10 mouse cellular contexts compared by ENCODE assay signal in the genomic region with DNA sequence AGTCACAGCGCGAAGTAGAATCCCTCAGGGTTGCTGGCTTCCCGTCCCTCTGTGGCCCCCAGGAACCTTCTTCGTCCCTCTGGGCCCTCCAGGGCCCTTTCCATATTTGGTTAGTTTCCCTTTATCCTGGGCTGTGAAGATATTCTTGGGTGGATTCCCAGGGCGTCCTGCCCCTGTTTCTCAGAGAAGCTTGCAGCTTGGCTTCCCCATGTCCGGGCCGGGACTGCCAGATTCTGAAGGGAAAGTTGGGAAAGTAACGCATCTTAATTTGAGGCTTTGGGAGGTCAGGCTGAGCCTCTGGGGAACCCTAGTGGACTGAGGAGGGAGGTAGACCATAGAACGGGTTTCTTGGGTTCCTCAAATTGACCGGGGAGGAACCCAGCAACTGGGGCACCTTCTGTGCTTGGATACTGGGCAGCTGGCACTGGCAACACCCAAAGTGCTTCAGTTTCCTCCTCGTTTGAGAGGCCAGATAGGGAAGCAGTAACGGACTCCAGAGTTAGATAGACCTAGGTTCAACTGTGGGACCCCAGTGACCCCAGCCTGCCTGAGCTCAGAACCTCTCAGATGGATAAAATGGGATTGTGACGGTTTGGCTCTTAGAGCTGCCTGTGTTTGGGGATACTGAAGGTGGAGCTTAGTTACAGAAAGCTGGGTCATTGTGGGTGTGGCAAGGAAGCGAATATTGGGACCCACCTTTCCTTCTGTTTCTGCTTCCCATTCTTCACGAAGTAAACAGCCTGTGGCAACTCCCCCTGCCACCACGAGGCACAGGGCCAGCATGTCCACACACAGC. TPM values are rescaled to one million over a fixed set of nuclear protein-coding genes. Genes with fewer than 3 reads are reported as not detected.
DNase-seq lines count a peak whose midpoint lies in the region; ATAC-seq and TF ChIP-seq lines count a peak whose summit lies in the region.
"Had no signal": no experiment of that assay in that cellular context is flagged by ENCODE, and none has a peak within 500 bp of the region (broad histone marks: within the 10 kb centered on the region; RNA-seq: fewer than 3 reads in every experiment).

No protein-coding gene starts in this region.

- no peak overlapping the region for H3K4me2 ChIP-seq in forebrain, embryonic 15.5 days (replicated peaks)
- H3K4me2 ChIP-seq in heart, embryonic 13.5 days = peak overlapping the region; percentile 75; the same call in 1 of the 2 replicates
- no peak overlapping the region for H3K4me2 ChIP-seq in lung, embryonic 14.5 days
- no peak overlapping the region for H3K4me2 ChIP-seq in forebrain, embryonic 14.5 days (ENCODE audit: low read length)
- H3K4me2 ChIP-seq: hindbrain, embryonic 14.5 days had no signal

- no peak for TF ChIP-seq CTCF in lung, embryonic 14.5 days (IDR thresholded peaks at IDR 0.05; ENCODE audit: low read depth)

- H3K27me3 ChIP-seq in forebrain, embryonic 10.5 days (ENCODE audit: poor library complexity, severe bottlenecking) = no peaks in the 10 kb centered on the region; the same call in 1 of the 2 replicates
- no peaks in the 10 kb centered on the region for H3K27me3 ChIP-seq in forebrain, embryonic 15.5 days
- no peaks in the 10 kb centered on the region; the same call in 1 of the 2 replicates for H3K27me3 ChIP-seq in heart, embryonic 13.5 days (replicated peaks)
- no peaks in the 10 kb centered on the region for H3K27me3 ChIP-seq in lung, embryonic 14.5 days (ENCODE audit: insufficient read depth, low read length)
- no peaks in the 10 kb centered on the region for H3K27me3 ChIP-seq in forebrain, embryonic 14.5 days (replicated peaks; ENCODE audit: control insufficient read depth, insufficient read depth, low read length)

- H3K36me3 ChIP-seq in forebrain, embryonic 10.5 days (replicated peaks) = no peaks in the 10 kb centered on the region
- H3K36me3 ChIP-seq in forebrain, embryonic 15.5 days = no peaks in the 10 kb centered on the region
- no peaks in the 10 kb centered on the region for H3K36me3 ChIP-seq in heart, embryonic 13.5 days
- no peaks in the 10 kb centered on the region for H3K36me3 ChIP-seq in lung, embryonic 14.5 days (ENCODE audit: insufficient read depth)
- no peaks in the 10 kb centered on the region for H3K36me3 ChIP-seq in forebrain, embryonic 14.5 days (ENCODE audit: control insufficient read depth, insufficient read depth, low read length)

- no peak overlapping the region for H3K9ac ChIP-seq in forebrain, embryonic 15.5 days (replicated peaks)
- no peak overlapping the region for H3K9ac ChIP-seq in heart, embryonic 13.5 days
- H3K9ac ChIP-seq in lung, embryonic 14.5 days = no peak overlapping the region
- H3K9ac ChIP-seq in forebrain, embryonic 14.5 days (ENCODE audit: low read length) = no peak overlapping the region
- H3K9ac ChIP-seq: hindbrain, embryonic 14.5 days had no signal

- ATAC-seq in forebrain, embryonic 15.5 days (replicated peaks) = no peak
- ATAC-seq in heart, embryonic 13.5 days (ENCODE audit: extremely low read depth, insufficient number of reproducible peaks, low FRiP score, low TSS enrichment) = no peak
- no peak for ATAC-seq in lung, embryonic 14.5 days (ENCODE audit: insufficient read depth)
- ATAC-seq in forebrain, embryonic 14.5 days = no peak

- peaks cover 60% of the 10 kb centered on the region for H3K4me1 ChIP-seq in forebrain, embryonic 10.5 days
- peaks cover 22% of the 10 kb centered on the region for H3K4me1 ChIP-seq in forebrain, embryonic 15.5 days
- H3K4me1 ChIP-seq in brown adipose tissue, adult 24 weeks (ENCODE audit: control insufficient read depth, insufficient read depth, insufficient read length, low read length) = peaks cover 15% of the 10 kb centered on the region; the same call in 1 of the 2 replicates
- peaks cover 61% of the 10 kb centered on the region for H3K4me1 ChIP-seq in heart, embryonic 13.5 days
- peaks cover 24% of the 10 kb centered on the region for H3K4me1 ChIP-seq in lung, embryonic 14.5 days (ENCODE audit: insufficient read depth)
- H3K4me1 ChIP-seq in forebrain, embryonic 14.5 days (ENCODE audit: control insufficient read depth, insufficient read depth, low read length) = peaks cover 8% of the 10 kb centered on the region

- DNase-seq in forebrain, embryonic 10.5 days (ENCODE audit: extremely low spot score, low spot score) = no peak
- DNase-seq in lung, embryonic 14.5 days = no peak
- DNase-seq in adrenal gland, postnatal 14 days = no peak
- no peak for DNase-seq in cerebellum, postnatal 25 days
- DNase-seq in forebrain, embryonic 14.5 days (ENCODE audit: low spot score) = no peak

- H3K27ac ChIP-seq in forebrain, embryonic 10.5 days = peak overlapping the region; percentile 35; the same call in 1 of the 2 replicates
- no peak overlapping the region for H3K27ac ChIP-seq in forebrain, embryonic 15.5 days (replicated peaks)
- H3K27ac ChIP-seq in brown adipose tissue, adult 24 weeks (replicated peaks; ENCODE audit: low read depth, low read length) = peak overlapping the region; percentile 43
- H3K27ac ChIP-seq in heart, embryonic 13.5 days (replicated peaks) = no peak overlapping the region
- 0 out of 2 replicates have a peak overlapping the region, but pooled peaks have one; percentile 24 for H3K27ac ChIP-seq in lung, embryonic 14.5 days (ENCODE audit: low read depth)
- H3K27ac ChIP-seq in forebrain, embryonic 14.5 days (ENCODE audit: low read depth, low read length) = no peak overlapping the region
- H3K27ac ChIP-seq: hindbrain, embryonic 14.5 days had no signal

- WGBS in forebrain, embryonic 10.5 days = 83% methylated on average over 16 of the region's 16 CpGs
- WGBS in forebrain, embryonic 15.5 days = 87% methylated on average over 16 of the region's 16 CpGs
- 72% methylated on average over 16 of the region's 16 CpGs for WGBS in heart, embryonic 13.5 days
- WGBS in lung, embryonic 14.5 days = 71% methylated on average over 16 of the region's 16 CpGs
- WGBS in forebrain, embryonic 14.5 days = 84% methylated on average over 16 of the region's 16 CpGs

- H3K4me3 ChIP-seq in forebrain, embryonic 10.5 days = no peak overlapping the region
- no peak overlapping the region for H3K4me3 ChIP-seq in forebrain, embryonic 15.5 days
- no peak overlapping the region for H3K4me3 ChIP-seq in brown adipose tissue, adult 24 weeks (ENCODE audit: insufficient read depth, low read depth, low read length)
- H3K4me3 ChIP-seq in heart, embryonic 13.5 days = no peak overlapping the region
- H3K4me3 ChIP-seq in lung, embryonic 14.5 days (ENCODE audit: low read depth, low read length) = no peak overlapping the region
- no peak overlapping the region for H3K4me3 ChIP-seq in forebrain, embryonic 14.5 days (ENCODE audit: low read depth, low read length)
- H3K4me3 ChIP-seq: megakaryocyte, embryonic 14.5 days had no signal

- no peaks in the 10 kb centered on the region for H3K9me3 ChIP-seq in forebrain, embryonic 10.5 days
- no peaks in the 10 kb centered on the region for H3K9me3 ChIP-seq in forebrain, embryonic 15.5 days
- no peaks in the 10 kb centered on the region for H3K9me3 ChIP-seq in heart, embryonic 13.5 days
- H3K9me3 ChIP-seq in lung, embryonic 14.5 days (ENCODE audit: low read depth, low read length) = no peaks in the 10 kb centered on the region
- H3K9me3 ChIP-seq in forebrain, embryonic 14.5 days (replicated peaks; ENCODE audit: control insufficient read depth, low read length) = no peaks in the 10 kb centered on the region
- H3K9me3 ChIP-seq: megakaryocyte, embryonic 14.5 days had no signal

RNA-seq across cellular contexts. Expression of gene Comtd1, which starts 3.4 kb away (rescaled TPM):
- 16.6 and 17.7 TPM in 2 replicates for polyA plus RNA-seq in forebrain, embryonic 10.5 days (2016; fragmentation: Nextera tagmentation; extraction: Ambion mirVana)
- polyA plus RNA-seq in forebrain, embryonic 15.5 days (2015; fragmentation: Nextera tagmentation; extraction: Ambion mirVana) = 31.7 and 33.0 TPM in 2 replicates
- 27.9 and 37.4 TPM in 2 replicates for polyA plus RNA-seq in brown adipose tissue, adult 24 weeks (2012; ENCODE audit: insufficient read depth, insufficient read length, missing spikeins)
- polyA plus RNA-seq in heart, embryonic 13.5 days (2015; fragmentation: Nextera tagmentation; extraction: Ambion mirVana) = 36.7 and 44.7 TPM in 2 replicates
- polyA plus RNA-seq in lung, embryonic 14.5 days (2014; fragmentation: Nextera tagmentation; extraction: Ambion mirVana) = 15.4 and 17.0 TPM in 2 replicates
- total RNA-seq in adrenal gland, postnatal 14 days (2021) = 36.2 and 38.0 TPM in 2 replicates
- 30.9 and 38.6 TPM in 2 replicates for polyA plus RNA-seq in forebrain, embryonic 14.5 days (2014; fragmentation: Nextera tagmentation; extraction: Ambion mirVana)

RNA-seq across cellular contexts. Expression of gene Vdac2, which starts 27.2 kb away (rescaled TPM):
- 271 and 273 TPM in 2 replicates for polyA plus RNA-seq in forebrain, embryonic 10.5 days (2016; fragmentation: Nextera tagmentation; extraction: Ambion mirVana)
- polyA plus RNA-seq in forebrain, embryonic 15.5 days (2015; fragmentation: Nextera tagmentation; extraction: Ambion mirVana) = 245 and 250 TPM in 2 replicates
- polyA plus RNA-seq in brown adipose tissue, adult 24 weeks (2012; ENCODE audit: insufficient read depth, insufficient read length, missing spikeins) = 276 and 351 TPM in 2 replicates
- polyA plus RNA-seq in heart, embryonic 13.5 days (2015; fragmentation: Nextera tagmentation; extraction: Ambion mirVana) = 414 and 475 TPM in 2 replicates
- polyA plus RNA-seq in lung, embryonic 14.5 days (2014; fragmentation: Nextera tagmentation; extraction: Ambion mirVana) = 274 and 278 TPM in 2 replicates
- total RNA-seq in adrenal gland, postnatal 14 days (2021) = 239 and 261 TPM in 2 replicates
- polyA plus RNA-seq in forebrain, embryonic 14.5 days (2014; fragmentation: Nextera tagmentation; extraction: Ambion mirVana) = 292 TPM in 2 replicates

Comparison
In these comparisons a context has a peak if more than half of its experiments do, and no peak if none do; other contexts are left out.
1. H3K27ac ChIP-seq: peak in forebrain, embryonic 10.5 days (single experiment), brown adipose tissue, adult 24 weeks (single experiment) and lung, embryonic 14.5 days (single experiment); none in forebrain, embryonic 15.5 days (single experiment), heart, embryonic 13.5 days (single experiment) and forebrain, embryonic 14.5 days (single experiment).